Mouse (Mus musculus) right cerebral cortex, postnatal 4 days (tissue): ENCODE data around the gene Slc1a2.

ENCODE experiments used
- DNase-seq: peaks from one replicate; pipeline ENCODE4 v3.0.0-alpha.2; 2022

Slc1a2 gene

DNA sequence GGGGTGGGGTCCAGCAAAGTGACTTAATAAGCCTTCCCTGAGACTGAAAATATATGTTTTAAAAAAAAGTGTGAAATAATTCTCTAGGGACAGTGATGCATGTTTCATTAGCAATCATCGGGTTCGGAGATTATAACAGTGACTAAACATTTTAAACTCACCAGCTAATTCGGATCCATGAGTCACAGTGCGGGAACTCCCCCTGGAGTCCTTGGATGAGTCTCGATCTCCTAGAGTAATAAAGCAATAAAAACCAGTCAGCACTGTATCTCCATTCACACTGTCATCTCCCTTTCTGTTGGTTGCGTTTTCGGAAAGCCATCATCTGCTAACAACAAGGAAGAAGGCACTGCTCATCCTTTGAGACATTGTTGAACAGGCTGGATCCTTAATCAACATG is 169.9 kb downstream of the Slc1a2 start:
- no peak for DNase-seq

DNA sequence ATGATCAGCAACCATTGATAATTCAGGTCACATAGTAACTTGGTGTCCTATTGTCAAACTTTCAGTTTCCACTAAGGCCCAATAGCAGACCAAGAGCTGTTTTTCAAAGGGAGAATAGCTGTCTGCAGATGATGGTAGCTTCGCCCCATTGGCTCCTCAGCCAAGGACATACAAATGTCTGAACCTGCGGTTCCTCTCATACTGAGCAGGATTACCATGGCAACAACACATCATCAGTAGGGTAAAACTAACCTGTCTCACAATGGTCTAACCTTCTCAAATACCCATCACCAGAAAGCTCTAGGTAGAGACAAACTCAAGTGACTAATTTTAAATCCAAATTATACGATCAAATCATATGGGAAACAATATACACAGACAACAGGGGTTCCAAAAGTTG is 170.7 kb downstream of the Slc1a2 start:
- DNase-seq: peak; percentile 76

GRCm38 (mm10) chr2:102831547-102831946 is 173.1 kb downstream of the Slc1a2 start:
- no peak for DNase-seq

GRCm38 (mm10) chr2:102838179-102838578 is 179.7 kb downstream of the Slc1a2 start:
- no peak for DNase-seq
